Mouse (Mus musculus) kidney, embryonic 14.5 days (tissue): ENCODE measurements around the gene Klhl29. TPM values are rescaled to one million over a fixed set of nuclear protein-coding genes. Genes with fewer than 3 reads are reported as not detected.

Source experiments
- ATAC-seq: fragments of 200-750 bp; cut with Nextera tagmentation; 2 replicates; pipeline ENCODE4 v1.8.0; 2017; ENCODE audit warnings: moderate number of reproducible peaks, mild to moderate bottlenecking, moderate TSS enrichment, moderate library complexity; ENCODE audit not compliant: low FRiP score, low TSS enrichment
- H3K27ac ChIP-seq: fragments of 300-500 bp; sonication (generic); 2 replicates; pipeline ENCODE4 v1.5.1; 2014; ENCODE audit warnings: low read depth, mild to moderate bottlenecking, low read length, moderate library complexity, mixed read lengths
- H3K27me3 ChIP-seq: fragments of 300-500 bp; sonication (generic); 2 replicates; pipeline ENCODE4 v1.6.1; 2014; ENCODE audit warnings: mild to moderate bottlenecking, low read length; ENCODE audit not compliant: control insufficient read depth, insufficient read depth
- H3K36me3 ChIP-seq: fragments of 300-500 bp; sonication (generic); 2 replicates; pipeline ENCODE4 v1.6.1; 2014; ENCODE audit warnings: low read length, mixed read lengths; ENCODE audit not compliant: control insufficient read depth, insufficient read depth
- H3K4me1 ChIP-seq: fragments of 300-500 bp; sonication (generic); 2 replicates; pipeline ENCODE4 v1.6.1; 2014; ENCODE audit warnings: low read length, mixed read lengths; ENCODE audit not compliant: control insufficient read depth, insufficient read depth
- H3K4me2 ChIP-seq: fragments of 300-500 bp; sonication (generic); replicated peaks from 2 replicates; pipeline ENCODE4 v1.6.1; 2014; ENCODE audit warnings: low read depth, mild to moderate bottlenecking, low read length
- H3K4me3 ChIP-seq: fragments of 300-500 bp; sonication (generic); 2 replicates; pipeline ENCODE4 v1.5.1; 2014; ENCODE audit warnings: mild to moderate bottlenecking, low read length
- H3K9ac ChIP-seq: fragments of 300-500 bp; sonication (generic); 2 replicates; pipeline ENCODE4 v1.6.1; 2014; ENCODE audit warnings: low read depth, mild to moderate bottlenecking, low read length, moderate library complexity
- H3K9me3 ChIP-seq: fragments of 300-500 bp; sonication (generic); 2 replicates; pipeline ENCODE4 v1.6.1; 2016; ENCODE audit warnings: low read length; ENCODE audit not compliant: control insufficient read depth
- WGBS: fragments of 180-500 bp; shearing (Covaris S2); extraction: QIAGEN DNeasy Blood & Tissue Kit; methylation state at CpG from one replicate; pipeline ENCODE4 v1.1.7; 2014; 5-methylcytosine and 5-hydroxymethylcytosine counted together
- polyA plus RNA-seq: library from polyadenylated mRNA; unstranded; fragments of >200 nt; fragmentation: Nextera tagmentation; extraction: Ambion mirVana; gene quantifications from 2 replicates; pipeline ENCODE4 v1.2.1, GENCODE M21; 2014

The Klhl29 gene
- polyA plus RNA-seq, 1 experiment from 2014 or later = 1.4 TPM

DNA sequence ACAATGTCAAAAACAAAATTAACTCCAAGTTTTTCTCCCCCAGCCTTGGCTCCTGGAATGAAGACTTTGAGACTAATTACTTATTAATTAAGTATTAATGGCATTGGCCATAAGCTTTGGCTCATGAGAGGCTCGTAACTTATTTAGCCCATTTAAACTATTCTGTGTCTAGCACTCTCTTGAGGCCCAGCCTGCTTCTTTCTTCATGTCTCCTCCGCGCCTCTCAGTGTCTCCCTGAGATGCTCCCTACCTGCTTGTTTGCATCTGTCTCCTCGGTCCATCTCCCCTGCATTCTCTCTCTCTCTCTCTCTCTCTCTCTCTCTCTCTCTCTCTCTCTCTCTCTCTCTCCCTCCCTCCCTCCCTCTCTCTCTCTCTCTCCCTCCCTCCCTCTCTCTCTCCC is 294.0 kb downstream of the Klhl29 start:
- no peak overlapping the region for H3K27ac ChIP-seq
- H3K9ac ChIP-seq = no peak overlapping the region
- no peaks in the 10 kb centered on the region for H3K36me3 ChIP-seq
- no peaks in the 10 kb centered on the region for H3K4me1 ChIP-seq
- no peak for ATAC-seq
- H3K27me3 ChIP-seq = no peaks in the 10 kb centered on the region
- no peak overlapping the region for H3K4me3 ChIP-seq
- no peaks in the 10 kb centered on the region for H3K9me3 ChIP-seq
- WGBS = 95% methylated on average over 4 of the region's 4 CpGs
- no peak overlapping the region for H3K4me2 ChIP-seq

DNA sequence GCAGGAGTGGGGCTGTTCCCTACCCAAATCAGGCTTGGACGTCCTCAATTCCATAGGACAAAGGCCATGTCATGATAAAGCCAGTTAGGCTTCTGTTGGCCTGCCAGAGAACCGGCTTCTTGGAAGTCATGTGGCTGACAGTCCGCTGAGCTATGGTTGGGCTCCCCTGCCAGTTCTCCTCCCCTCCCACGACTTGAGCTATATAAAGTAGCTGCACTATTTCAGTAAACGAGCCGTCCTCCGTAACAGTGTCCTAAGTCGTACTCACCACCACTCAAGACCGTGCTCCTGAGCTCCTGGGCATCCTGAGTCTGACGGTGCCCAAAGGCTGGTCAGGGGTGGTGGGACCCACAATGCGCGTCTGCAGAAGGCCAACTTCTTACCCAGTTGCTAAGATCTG is 302.3 kb downstream of the Klhl29 start:
- H3K4me1 ChIP-seq = no peaks in the 10 kb centered on the region

GRCm38 (mm10) chr12:5070131-5070530 is 305.4 kb downstream of the Klhl29 start:
- no peak for ATAC-seq
- Histone ChIP-seq H3K9me3 (no peaks in the 10 kb centered on the region), H3K4me2 (no peak overlapping the region), H3K4me3 (no peak overlapping the region), H3K9ac (no peak overlapping the region), H3K36me3 (no peaks in the 10 kb centered on the region), H3K27ac (no peak overlapping the region), H3K27me3 (no peaks in the 10 kb centered on the region), H3K4me1 (no peaks in the 10 kb centered on the region)
- 90% methylated on average over 3 of the region's 3 CpGs for WGBS

More for the DNA sequence above, 302.3 kb downstream of the Klhl29 start:
- H3K9me3 ChIP-seq = no peaks in the 10 kb centered on the region
- no peak overlapping the region for H3K27ac ChIP-seq
- WGBS = 77% methylated on average over 12 of the region's 12 CpGs
- ATAC-seq = no peak
- no peak overlapping the region for H3K9ac ChIP-seq
- H3K4me3 ChIP-seq = no peak overlapping the region
- H3K4me2 ChIP-seq = no peak overlapping the region
- H3K27me3 ChIP-seq = no peaks in the 10 kb centered on the region
- no peaks in the 10 kb centered on the region for H3K36me3 ChIP-seq

DNA sequence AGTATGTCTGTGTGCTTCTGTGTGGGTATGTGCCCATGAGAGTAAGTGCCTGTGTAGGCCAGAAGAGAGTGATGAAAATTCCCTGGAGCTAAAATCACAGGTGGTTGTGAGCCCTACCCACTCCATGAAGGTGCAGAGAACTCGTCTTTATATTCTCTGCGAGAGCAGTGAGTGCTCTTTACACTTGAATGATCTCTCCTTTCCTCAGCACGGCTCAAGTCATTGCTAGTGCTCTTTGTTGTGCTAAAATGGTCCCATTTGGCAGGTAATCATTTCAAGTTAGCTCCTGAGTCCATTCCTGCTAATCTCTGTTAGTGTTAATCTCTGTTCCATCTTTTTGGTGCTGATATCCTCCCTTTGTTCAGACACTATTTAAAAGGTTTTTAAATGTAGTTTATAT is 307.9 kb downstream of the Klhl29 start:
- Histone ChIP-seq H3K4me2 (no peak overlapping the region), H3K4me1 (no peaks in the 10 kb centered on the region), H3K9me3 (no peaks in the 10 kb centered on the region), H3K27me3 (no peaks in the 10 kb centered on the region), H3K27ac (no peak overlapping the region), H3K9ac (no peak overlapping the region), H3K36me3 (no peaks in the 10 kb centered on the region), H3K4me3 (no peak overlapping the region)
- no peak for ATAC-seq
- 33% methylated on average over 3 of the region's 3 CpGs for WGBS

DNA sequence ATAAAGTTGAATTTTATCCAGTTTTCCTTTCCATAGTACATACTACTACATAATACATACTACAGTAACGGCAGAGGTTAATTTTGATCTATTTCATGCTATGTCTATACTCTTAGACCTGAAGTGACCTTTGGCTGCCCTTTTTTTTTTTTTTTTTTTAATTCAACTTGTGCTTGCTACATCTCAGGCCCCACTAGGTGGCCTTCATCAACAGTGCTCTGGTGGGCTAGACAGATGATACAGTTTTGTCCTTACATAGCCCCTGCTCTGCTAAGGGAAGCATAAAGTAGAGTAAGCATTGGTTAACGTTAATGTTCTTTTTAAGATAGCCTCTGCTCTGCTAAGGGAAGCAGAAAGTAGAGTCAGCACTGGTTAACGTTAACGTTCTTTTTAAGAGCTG is 327.4 kb downstream of the Klhl29 start:
- Histone ChIP-seq H3K36me3 (peaks cover 11% of the 10 kb centered on the region), H3K27ac (no peak overlapping the region), H3K4me2 (no peak overlapping the region), H3K27me3 (no peaks in the 10 kb centered on the region), H3K9me3 (peaks cover 22% of the 10 kb centered on the region), H3K9ac (no peak overlapping the region), H3K4me3 (no peak overlapping the region), H3K4me1 (no peaks in the 10 kb centered on the region)
- no peak for ATAC-seq
- WGBS = 92% methylated on average over 4 of the region's 4 CpGs

DNA sequence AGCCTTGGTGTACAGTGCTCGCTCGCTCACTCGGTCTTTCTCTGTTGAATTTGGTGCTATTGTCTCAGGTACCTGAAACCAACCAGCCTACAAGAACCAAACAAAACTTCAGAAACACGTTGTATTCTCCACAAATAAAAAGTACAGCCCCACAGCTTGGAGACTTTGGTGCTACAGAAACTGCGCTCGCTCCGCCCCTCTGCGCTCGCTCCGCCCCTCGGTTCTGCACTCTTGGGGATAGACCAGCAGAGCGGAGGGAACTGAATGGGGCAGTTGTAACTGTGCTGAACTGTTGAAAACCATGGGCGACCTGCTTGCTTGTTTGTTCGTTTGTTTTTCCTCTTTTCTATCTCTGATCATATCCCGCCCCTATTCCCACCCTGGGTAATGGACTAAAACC is 331.3 kb downstream of the Klhl29 start:
- Histone ChIP-seq H3K27me3 (no peaks in the 10 kb centered on the region), H3K4me3 (no peak overlapping the region), H3K36me3 (peaks cover 21% of the 10 kb centered on the region), H3K9me3 (no peaks in the 10 kb centered on the region), H3K4me1 (no peaks in the 10 kb centered on the region), H3K4me2 (no peak overlapping the region), H3K27ac (no peak overlapping the region), H3K9ac (no peak overlapping the region)
- ATAC-seq = no peak
- WGBS = 90% methylated on average over 15 of the region's 15 CpGs

DNA sequence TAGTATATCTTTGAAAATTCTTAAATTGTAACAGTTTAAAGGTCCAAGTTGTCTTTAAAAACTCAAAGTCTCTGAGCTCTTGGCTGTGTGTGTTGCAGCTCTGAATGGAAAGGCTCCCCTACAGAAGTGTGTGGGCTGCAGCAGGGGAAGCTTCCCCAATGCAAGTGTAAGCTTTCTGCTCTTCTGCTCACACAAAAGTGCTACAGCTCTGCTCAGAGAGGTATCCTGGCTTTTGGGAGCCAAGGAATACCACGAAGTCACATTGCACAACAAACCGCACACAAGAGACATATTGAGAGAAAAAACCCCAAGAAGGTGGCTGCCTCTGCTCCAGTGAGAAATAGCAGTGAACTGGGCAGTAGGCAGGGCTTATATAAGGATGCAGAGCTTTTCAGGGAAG is 337.5 kb downstream of the Klhl29 start:
- Histone ChIP-seq H3K9me3 (no peaks in the 10 kb centered on the region), H3K4me3 (no peak overlapping the region), H3K4me2 (no peak overlapping the region), H3K36me3 (peaks cover 54% of the 10 kb centered on the region), H3K27ac (no peak overlapping the region), H3K9ac (no peak overlapping the region), H3K4me1 (no peaks in the 10 kb centered on the region), H3K27me3 (no peaks in the 10 kb centered on the region)
- WGBS = 95% methylated on average over 2 of the region's 2 CpGs
- ATAC-seq = no peak

GRCm38 (mm10) chr12:5029035-5029434 is 346.4 kb downstream of the Klhl29 start:
- H3K4me3 ChIP-seq = no peak overlapping the region
- no peak overlapping the region for H3K27ac ChIP-seq
- no peak for ATAC-seq
- WGBS = 80% methylated on average over 5 of the region's 5 CpGs
- H3K27me3 ChIP-seq = no peaks in the 10 kb centered on the region
- no peaks in the 10 kb centered on the region for H3K4me1 ChIP-seq
- H3K9me3 ChIP-seq = no peaks in the 10 kb centered on the region
- peaks cover 42% of the 10 kb centered on the region for H3K36me3 ChIP-seq
- H3K9ac ChIP-seq = no peak overlapping the region
- no peak overlapping the region for H3K4me2 ChIP-seq
